Mouse (Mus musculus) forebrain, postnatal 0 days (tissue): ENCODE data around the gene Fam129c. TPM values are rescaled to one million over a fixed set of nuclear protein-coding genes. Genes with fewer than 3 reads are reported as not detected.

Source experiments
- ATAC-seq: fragments of 200-750 bp; cut with Nextera tagmentation; 2 replicates; pipeline ENCODE4 v1.8.0; 2017; ENCODE audit warnings: mild to moderate bottlenecking, moderate library complexity
- DNase-seq: peaks from one replicate; pipeline ENCODE4 v3.0.0-alpha.2; 2015
- H3K27ac ChIP-seq: fragments of 300-500 bp; sonication (generic); 2 replicates; pipeline ENCODE4 v1.5.1; 2014; ENCODE audit warnings: low read depth, mild to moderate bottlenecking, antibody characterized with exemption, low read length, moderate library complexity, mixed read lengths
- H3K27me3 ChIP-seq: fragments of 300-500 bp; sonication (generic); 2 replicates; pipeline ENCODE4 v1.6.1; 2014; ENCODE audit warnings: mild to moderate bottlenecking, low read length, mixed read lengths; ENCODE audit not compliant: insufficient read depth
- H3K36me3 ChIP-seq: fragments of 300-500 bp; sonication (generic); 2 replicates; pipeline ENCODE4 v1.6.1; 2014; ENCODE audit warnings: mild to moderate bottlenecking, moderate library complexity; ENCODE audit not compliant: insufficient read depth
- H3K4me1 ChIP-seq: fragments of 300-500 bp; sonication (generic); 2 replicates; pipeline ENCODE4 v1.6.1; 2014; ENCODE audit warnings: antibody characterized with exemption; ENCODE audit not compliant: insufficient read depth
- H3K4me2 ChIP-seq: fragments of 300-500 bp; sonication (generic); 2 replicates; pipeline ENCODE4 v1.6.1; 2014; ENCODE audit warnings: low read depth, mild to moderate bottlenecking, moderate library complexity
- H3K4me3 ChIP-seq: fragments of 300-500 bp; sonication (generic); 2 replicates; pipeline ENCODE4 v1.5.1; 2014; ENCODE audit warnings: low read depth, low read length, mixed read lengths
- H3K9ac ChIP-seq: fragments of 300-500 bp; sonication (generic); 2 replicates; pipeline ENCODE4 v1.6.1; 2014; ENCODE audit warnings: mild to moderate bottlenecking
- H3K9me3 ChIP-seq: fragments of 300-500 bp; sonication (generic); 2 replicates; pipeline ENCODE4 v1.6.1; 2016; ENCODE audit warnings: low read length
- CTCF ChIP-seq: sonication (generic); IDR thresholded peaks from 2 replicates; pipeline ENCODE4 v1.5.1; 2016; ENCODE audit warnings: antibody characterized with exemption, control low read depth, low read depth
- WGBS: fragments of 180-500 bp; shearing (Covaris S2); extraction: QIAGEN DNeasy Blood & Tissue Kit; methylation state at CpG from one replicate; pipeline ENCODE4 v1.1.7; 2014; 5-methylcytosine and 5-hydroxymethylcytosine counted together
- polyA plus RNA-seq: library from polyadenylated mRNA; unstranded; fragments of >200 nt; fragmentation: Nextera tagmentation; extraction: Ambion mirVana; gene quantifications from 2 replicates; pipeline ENCODE4 v1.2.1, GENCODE M21; 2015
- total RNA-seq: library from RNA; depleted of rRNA; stranded (reverse); fragments of >200 nt; gene quantifications from 2 replicates; pipeline ENCODE4 v1.2.3, GENCODE M21; 2014

Gene Fam129c
- total and polyA plus RNA-seq, 2 experiments from 2014 or later, result 2.8 to 11.1 TPM

- ATAC-seq, result peak; percentile 1; the same call in 1 of the 2 replicates
These were observed 24.4 kb upstream of the Fam129c start for GRCm38 (mm10) chr8:71572847-71573633.

GRCm38 (mm10) chr8:71574426-71574825, 23.0 kb upstream of the Fam129c start:
- Histone ChIP-seq H3K4me1 (no peaks in the 10 kb centered on the region), H3K4me3 (no peak overlapping the region), H3K27me3 (no peaks in the 10 kb centered on the region), H3K9me3 (no peaks in the 10 kb centered on the region), H3K36me3 (no peaks in the 10 kb centered on the region; the same call in 1 of the 2 replicates), H3K27ac (no peak overlapping the region), H3K4me2 (no peak overlapping the region), H3K9ac (no peak overlapping the region)
- DNase-seq (no peak), ATAC-seq (no peak)
- TF ChIP-seq CTCF, result no peak
- WGBS, result 68% methylated on average over 7 of the region's 7 CpGs

More at GRCm38 (mm10) chr8:71572847-71573633, 24.4 kb upstream of the Fam129c start:
- Histone ChIP-seq H3K36me3 (no peaks in the 10 kb centered on the region; the same call in 1 of the 2 replicates), H3K4me1 (peaks cover 7% of the 10 kb centered on the region; the same call in 1 of the 2 replicates), H3K27ac (peak overlapping the region; percentile 66), H3K27me3 (no peaks in the 10 kb centered on the region), H3K4me2 (peak overlapping the region; percentile 25; the same call in 1 of the 2 replicates), H3K9ac (no peak overlapping the region), H3K9me3 (no peaks in the 10 kb centered on the region), H3K4me3 (no peak overlapping the region; the same call in 1 of the 2 replicates)
- 38% methylated on average over 9 of the region's 9 CpGs for WGBS
- DNase-seq, result peak; percentile 77
- no peak for TF ChIP-seq CTCF

DNA sequence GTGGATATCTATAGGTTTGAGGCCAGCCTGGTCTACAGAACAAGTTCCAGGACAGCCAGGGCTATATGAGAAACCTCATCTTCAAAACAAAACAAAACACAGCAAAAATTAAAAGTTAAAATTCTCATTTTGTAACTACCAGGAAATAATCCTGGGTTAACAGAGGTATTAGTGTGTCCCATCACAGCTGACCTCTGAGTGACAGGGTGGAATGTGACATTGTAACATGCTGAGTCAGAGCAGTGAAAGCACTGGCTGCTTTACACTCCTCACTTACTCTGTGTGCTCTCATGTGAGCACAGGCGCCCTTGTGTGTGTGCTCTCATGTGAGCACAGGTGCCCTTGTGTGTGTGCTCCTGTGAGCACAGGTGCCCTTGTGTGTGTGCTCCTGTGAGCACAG, 22.4 kb upstream of the Fam129c start:
- Histone ChIP-seq H3K36me3 (no peaks in the 10 kb centered on the region; the same call in 1 of the 2 replicates), H3K9ac (no peak overlapping the region), H3K27ac (no peak overlapping the region), H3K27me3 (no peaks in the 10 kb centered on the region), H3K4me3 (no peak overlapping the region), H3K9me3 (no peaks in the 10 kb centered on the region), H3K4me2 (no peak overlapping the region), H3K4me1 (no peaks in the 10 kb centered on the region)
- whole genome bisulfite sequencing, result 77% methylated on average over 1 of the region's 1 CpGs
- no peak for DNase-seq
- TF ChIP-seq CTCF, result no peak
- no peak for ATAC-seq

- H3K4me1 ChIP-seq, result no peaks in the 10 kb centered on the region
- no peaks in the 10 kb centered on the region for H3K9me3 ChIP-seq
- H3K9ac ChIP-seq, result no peak overlapping the region
- DNase-seq, result no peak
- no peaks in the 10 kb centered on the region for H3K27me3 ChIP-seq
- no peak for TF ChIP-seq CTCF
- no peak overlapping the region for H3K4me2 ChIP-seq
- ATAC-seq, result no peak
- H3K36me3 ChIP-seq, result peaks cover 16% of the 10 kb centered on the region
- WGBS, result 66% methylated on average over 4 of the region's 4 CpGs
- no peak overlapping the region for H3K27ac ChIP-seq
- no peak overlapping the region for H3K4me3 ChIP-seq
These were observed 19.5 kb upstream of the Fam129c start for GRCm38 (mm10) chr8:71577856-71578387.

GRCm38 (mm10) chr8:71579009-71579408, 18.4 kb upstream of the Fam129c start:
- Histone ChIP-seq H3K4me1 (no peaks in the 10 kb centered on the region), H3K27me3 (no peaks in the 10 kb centered on the region), H3K9me3 (no peaks in the 10 kb centered on the region), H3K27ac (no peak overlapping the region), H3K36me3 (peaks cover 20% of the 10 kb centered on the region), H3K9ac (no peak overlapping the region), H3K4me2 (no peak overlapping the region), H3K4me3 (no peak overlapping the region)
- ATAC-seq (no peak), DNase-seq (no peak)
- no peak for TF ChIP-seq CTCF
- WGBS, result 80% methylated on average over 1 of the region's 1 CpGs

DNA sequence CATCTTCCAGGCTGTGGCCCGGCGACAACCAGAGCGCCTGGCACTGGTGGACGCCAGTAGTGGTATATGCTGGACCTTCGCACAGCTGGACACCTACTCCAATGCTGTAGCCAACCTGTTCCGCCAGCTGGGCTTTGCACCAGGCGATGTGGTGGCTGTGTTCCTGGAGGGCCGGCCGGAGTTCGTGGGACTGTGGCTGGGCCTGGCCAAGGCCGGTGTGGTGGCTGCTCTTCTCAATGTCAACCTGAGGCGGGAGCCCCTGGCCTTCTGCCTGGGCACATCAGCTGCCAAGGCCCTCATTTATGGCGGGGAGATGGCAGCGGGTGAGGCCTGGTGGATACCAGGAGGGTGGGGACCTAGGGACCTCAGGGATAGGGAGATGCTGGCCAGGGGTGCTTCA, 18.0 kb upstream of the Fam129c start:
- ATAC-seq (no peak), DNase-seq (no peak)
- no peak overlapping the region for H3K4me2 ChIP-seq
- TF ChIP-seq CTCF, result no peak
- H3K27me3 ChIP-seq, result no peaks in the 10 kb centered on the region
- peaks cover 25% of the 10 kb centered on the region for H3K36me3 ChIP-seq
- no peaks in the 10 kb centered on the region for H3K4me1 ChIP-seq
- no peaks in the 10 kb centered on the region for H3K9me3 ChIP-seq
- no peak overlapping the region for H3K9ac ChIP-seq
- no peak overlapping the region for H3K27ac ChIP-seq
- H3K4me3 ChIP-seq, result no peak overlapping the region
- 72% methylated on average over 14 of the region's 14 CpGs for WGBS

- H3K9me3 ChIP-seq, result no peaks in the 10 kb centered on the region
- peaks cover 32% of the 10 kb centered on the region for H3K36me3 ChIP-seq
- no peak for TF ChIP-seq CTCF
- no peak overlapping the region for H3K9ac ChIP-seq
- WGBS, result 25% methylated on average over 9 of the region's 9 CpGs
- H3K4me2 ChIP-seq, result no peak overlapping the region
- ATAC-seq (no peak), DNase-seq (peak; percentile 24)
- no peaks in the 10 kb centered on the region for H3K27me3 ChIP-seq
- H3K4me1 ChIP-seq, result no peaks in the 10 kb centered on the region
- no peak overlapping the region for H3K4me3 ChIP-seq
- no peak overlapping the region for H3K27ac ChIP-seq
These were observed 17.2 kb upstream of the Fam129c start for GRCm38 (mm10) chr8:71580201-71580600.
